Mouse (Mus musculus): ENCODE data around the gene Ssc4d. TPM values are rescaled to one million over a fixed set of nuclear protein-coding genes. Genes with fewer than 3 reads are reported as not detected.

Ssc4d gene
- polyA plus RNA-seq, 1 experiment from 2014 or later = 2.4 TPM

DNA sequence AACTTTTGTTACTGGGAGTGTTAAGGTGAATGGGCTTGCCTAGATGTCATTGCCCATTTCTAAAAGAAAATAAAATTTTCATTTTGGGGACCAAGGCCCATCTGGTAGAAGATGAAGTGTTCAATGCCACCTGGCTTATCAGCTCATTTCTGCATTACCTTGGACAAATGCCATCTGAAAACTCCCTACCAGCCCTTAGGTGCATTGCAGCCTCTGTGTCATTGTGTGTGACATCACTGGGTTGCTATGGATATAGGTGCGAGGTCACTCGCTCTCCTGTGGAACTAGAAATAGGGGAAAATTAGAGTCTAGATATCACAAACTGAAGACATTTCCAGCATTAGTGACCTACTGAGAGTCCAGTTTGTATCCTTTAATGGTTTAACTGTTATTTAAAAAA lies 42.0 kb downstream of the Ssc4d start:
- Histone ChIP-seq H3K4me2 (replicated peaks; ENCODE audit: low read depth) (no peak overlapping the region), H3K27me3 (replicated peaks; ENCODE audit: control insufficient read depth, insufficient read depth, low read length) (no peaks in the 10 kb centered on the region), H3K27ac (ENCODE audit: low read depth, low read length) (no peak overlapping the region), H3K9me3 (ENCODE audit: control insufficient read depth) (no peaks in the 10 kb centered on the region), H3K9ac (ENCODE audit: low read depth, low read length) (no peak overlapping the region), H3K36me3 (ENCODE audit: control insufficient read depth, insufficient read depth) (peaks cover 32% of the 10 kb centered on the region), H3K4me3 (ENCODE audit: low read depth, low read length) (no peak overlapping the region), H3K4me1 (replicated peaks; ENCODE audit: control insufficient read depth, insufficient read depth, low read length) (no peaks in the 10 kb centered on the region)
- WGBS = 60% methylated on average over 2 of the region's 2 CpGs
- TF ChIP-seq CTCF (IDR thresholded peaks at IDR 0.05; ENCODE audit: low read depth) = no peak
- ATAC-seq = no peak

DNA sequence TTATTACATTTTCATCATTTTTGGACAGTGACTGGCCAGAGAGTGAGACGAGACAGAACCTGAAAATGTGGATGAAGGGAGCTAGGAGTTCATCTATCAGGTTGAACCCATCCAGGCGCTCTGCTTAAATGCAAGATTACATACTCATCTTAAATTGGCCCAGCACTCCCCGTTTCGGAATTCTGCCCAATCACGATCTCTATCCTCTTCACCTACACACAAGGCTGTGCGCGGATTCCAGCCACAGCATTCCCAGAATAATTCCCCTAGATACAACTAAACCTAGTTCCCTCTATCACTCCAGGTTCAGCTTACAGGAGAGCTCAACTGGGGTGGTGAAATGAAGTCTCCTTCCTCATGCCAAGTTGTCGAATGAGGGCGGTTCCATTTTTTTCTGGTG lies 42.8 kb downstream of the Ssc4d start:
- Histone ChIP-seq H3K9ac (ENCODE audit: low read depth, low read length) (no peak overlapping the region), H3K27ac (ENCODE audit: low read depth, low read length) (no peak overlapping the region), H3K4me1 (replicated peaks; ENCODE audit: control insufficient read depth, insufficient read depth, low read length) (no peaks in the 10 kb centered on the region), H3K4me3 (ENCODE audit: low read depth, low read length) (no peak overlapping the region), H3K9me3 (ENCODE audit: control insufficient read depth) (no peaks in the 10 kb centered on the region), H3K4me2 (replicated peaks; ENCODE audit: low read depth) (no peak overlapping the region), H3K36me3 (ENCODE audit: control insufficient read depth, insufficient read depth) (peaks cover 38% of the 10 kb centered on the region), H3K27me3 (replicated peaks; ENCODE audit: control insufficient read depth, insufficient read depth, low read length) (no peaks in the 10 kb centered on the region)
- no peak for TF ChIP-seq CTCF (IDR thresholded peaks at IDR 0.05; ENCODE audit: low read depth)
- WGBS = 82% methylated on average over 9 of the region's 9 CpGs
- no peak for ATAC-seq

- ATAC-seq = no peak
- Histone ChIP-seq H3K4me2 (replicated peaks; ENCODE audit: low read depth) (no peak overlapping the region), H3K4me1 (replicated peaks; ENCODE audit: control insufficient read depth, insufficient read depth, low read length) (no peaks in the 10 kb centered on the region), H3K9me3 (ENCODE audit: control insufficient read depth) (no peaks in the 10 kb centered on the region), H3K27me3 (replicated peaks; ENCODE audit: control insufficient read depth, insufficient read depth, low read length) (no peaks in the 10 kb centered on the region), H3K27ac (ENCODE audit: low read depth, low read length) (no peak overlapping the region), H3K9ac (ENCODE audit: low read depth, low read length) (no peak overlapping the region), H3K36me3 (ENCODE audit: control insufficient read depth, insufficient read depth) (peaks cover 44% of the 10 kb centered on the region), H3K4me3 (ENCODE audit: low read depth, low read length) (no peak overlapping the region)
- WGBS = 81% methylated on average over 6 of the region's 6 CpGs
- no peak for TF ChIP-seq CTCF (IDR thresholded peaks at IDR 0.05; ENCODE audit: low read depth)
These were observed 44.5 kb downstream of the Ssc4d start for GRCm38 (mm10) chr5:135929685-135930424.

- no peak overlapping the region for H3K4me3 ChIP-seq (ENCODE audit: low read depth, low read length)
- ATAC-seq = no peak
- no peaks in the 10 kb centered on the region for H3K9me3 ChIP-seq (ENCODE audit: control insufficient read depth)
- H3K27me3 ChIP-seq (replicated peaks; ENCODE audit: control insufficient read depth, insufficient read depth, low read length) = no peaks in the 10 kb centered on the region
- H3K4me2 ChIP-seq (replicated peaks; ENCODE audit: low read depth) = no peak overlapping the region
- peaks cover 39% of the 10 kb centered on the region for H3K36me3 ChIP-seq (ENCODE audit: control insufficient read depth, insufficient read depth)
- no peak for TF ChIP-seq CTCF (IDR thresholded peaks at IDR 0.05; ENCODE audit: low read depth)
- no peaks in the 10 kb centered on the region for H3K4me1 ChIP-seq (replicated peaks; ENCODE audit: control insufficient read depth, insufficient read depth, low read length)
- no peak overlapping the region for H3K9ac ChIP-seq (ENCODE audit: low read depth, low read length)
- 91% methylated on average over 7 of the region's 7 CpGs for WGBS
- no peak overlapping the region for H3K27ac ChIP-seq (ENCODE audit: low read depth, low read length)
These were observed 50.4 kb downstream of the Ssc4d start for GRCm38 (mm10) chr5:135923901-135924300.

- Histone ChIP-seq H3K36me3 (ENCODE audit: control insufficient read depth, insufficient read depth) (peaks cover 29% of the 10 kb centered on the region), H3K4me3 (ENCODE audit: low read depth, low read length) (no peak overlapping the region), H3K4me2 (replicated peaks; ENCODE audit: low read depth) (no peak overlapping the region), H3K4me1 (replicated peaks; ENCODE audit: control insufficient read depth, insufficient read depth, low read length) (no peaks in the 10 kb centered on the region), H3K9ac (ENCODE audit: low read depth, low read length) (no peak overlapping the region), H3K9me3 (ENCODE audit: control insufficient read depth) (no peaks in the 10 kb centered on the region), H3K27me3 (replicated peaks; ENCODE audit: control insufficient read depth, insufficient read depth, low read length) (no peaks in the 10 kb centered on the region), H3K27ac (ENCODE audit: low read depth, low read length) (no peak overlapping the region)
- 90% methylated on average over 3 of the region's 3 CpGs for WGBS
- TF ChIP-seq CTCF (IDR thresholded peaks at IDR 0.05; ENCODE audit: low read depth) = no peak
- ATAC-seq = no peak
These were observed 54.4 kb downstream of the Ssc4d start for GRCm38 (mm10) chr5:135919902-135920301.

- Histone ChIP-seq H3K4me2 (replicated peaks; ENCODE audit: low read depth) (no peak overlapping the region), H3K36me3 (ENCODE audit: control insufficient read depth, insufficient read depth) (peaks cover 32% of the 10 kb centered on the region), H3K4me3 (ENCODE audit: low read depth, low read length) (no peak overlapping the region), H3K9ac (ENCODE audit: low read depth, low read length) (no peak overlapping the region), H3K9me3 (ENCODE audit: control insufficient read depth) (no peaks in the 10 kb centered on the region), H3K4me1 (replicated peaks; ENCODE audit: control insufficient read depth, insufficient read depth, low read length) (no peaks in the 10 kb centered on the region), H3K27me3 (replicated peaks; ENCODE audit: control insufficient read depth, insufficient read depth, low read length) (no peaks in the 10 kb centered on the region), H3K27ac (ENCODE audit: low read depth, low read length) (no peak overlapping the region)
- ATAC-seq = no peak
- TF ChIP-seq CTCF (IDR thresholded peaks at IDR 0.05; ENCODE audit: low read depth) = 0 out of 2 replicates have a peak, but pooled peaks have one; percentile 25
- 92% methylated on average over 5 of the region's 5 CpGs for WGBS
These were observed 55.7 kb downstream of the Ssc4d start for GRCm38 (mm10) chr5:135918593-135918992.
